Mouse (Mus musculus): Measurements from ENCODE around the gene Spata20. TPM values are rescaled to one million over a fixed set of nuclear protein-coding genes. Genes with fewer than 3 reads are reported as not detected.

The Spata20 gene
- total and polyA plus RNA-seq, 3 experiments, result not detected

DNA sequence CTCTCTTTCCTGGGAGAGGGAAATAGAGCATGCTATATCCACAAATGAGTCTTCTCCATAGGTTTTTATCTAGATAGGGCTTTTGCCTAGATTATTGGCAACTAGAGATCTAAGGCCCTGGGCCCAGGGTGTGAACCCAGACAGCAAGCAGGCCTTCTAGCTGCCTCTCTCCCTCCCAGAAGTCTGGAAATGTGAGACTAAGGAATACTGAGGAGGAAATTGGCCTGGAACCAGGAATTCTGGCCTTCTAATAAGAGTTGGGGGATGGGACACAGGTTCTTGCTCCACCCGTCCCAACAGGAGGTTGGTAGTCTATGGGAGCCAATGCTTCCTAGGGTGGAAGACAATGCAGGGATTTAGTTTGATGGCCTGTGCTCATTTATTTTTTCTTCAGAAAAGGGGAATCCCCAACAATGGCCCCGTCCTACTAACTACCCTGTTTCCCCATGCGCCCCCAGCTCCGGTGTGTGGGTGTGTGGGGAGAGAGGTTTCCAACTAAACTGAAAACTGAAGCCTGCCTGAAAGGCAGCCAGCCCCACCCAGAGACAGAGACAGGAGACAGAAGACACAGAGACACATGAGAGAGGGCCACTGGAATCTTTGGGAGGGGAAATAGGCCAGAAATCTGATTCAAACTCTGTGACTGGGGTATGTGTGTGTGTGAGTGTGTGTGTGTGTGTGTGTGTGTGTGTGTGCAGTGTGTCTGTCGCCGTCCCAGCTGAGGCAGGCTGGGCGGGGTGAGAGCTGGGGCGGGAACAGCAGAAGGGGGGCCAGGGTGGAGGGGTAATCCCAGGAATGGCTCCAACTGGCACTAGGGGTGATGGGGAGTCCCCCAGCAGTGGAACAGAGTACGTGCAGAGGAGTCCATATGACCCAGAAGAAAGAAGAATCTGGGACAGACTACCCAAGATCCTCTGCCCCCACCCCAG is 16.6 kb downstream of the Spata20 start:
- H3K9ac ChIP-seq (ENCODE audit: control insufficient read depth, low read depth, low read length, poor library complexity, severe bottlenecking), result no peak overlapping the region
- H3K27me3 ChIP-seq (ENCODE audit: control insufficient read depth in 1 of 2, insufficient read depth in 2 of 2, low read length in 2 of 2), result 0 out of 4 replicates have a peak, but pooled peaks cover 0 to 1% of the 10 kb centered on the region in 2 experiments
- H3K4me3 ChIP-seq (ENCODE audit: control insufficient read depth in 1 of 2, insufficient read depth in 1 of 2, low read depth in 2 of 2, low read length in 2 of 2), result no peak overlapping the region
- H3K27ac ChIP-seq (ENCODE audit: control insufficient read depth, low read depth, low read length), result no peak overlapping the region
- no peak for DNase-seq (ENCODE audit: low read depth, low spot score)
- no peaks in the 10 kb centered on the region for H3K9me3 ChIP-seq (replicated peaks; ENCODE audit: insufficient read depth, low read length)
- H3K36me3 ChIP-seq (ENCODE audit: control insufficient read depth in 1 of 2, insufficient read depth in 2 of 2, low read length in 2 of 2), result no peaks in the 10 kb centered on the region
- no peaks in the 10 kb centered on the region for H3K4me1 ChIP-seq (ENCODE audit: control insufficient read depth in 1 of 2, insufficient read depth in 2 of 2, low read length in 2 of 2)
- H3K79me2 ChIP-seq (ENCODE audit: control insufficient read depth, insufficient read depth, low read length, poor library complexity), result no peaks in the 10 kb centered on the region
- no peak for TF ChIP-seq CHD2 (IDR thresholded peaks at IDR 0.05; ENCODE audit: low read length)
- TF ChIP-seq MAFK (IDR thresholded peaks at IDR 0.05; ENCODE audit: borderline replicate concordance, low read depth, low read length), result no peak
- no peak for TF ChIP-seq TAL1 (IDR thresholded peaks at IDR 0.05; ENCODE audit: low read length)
- TF ChIP-seq SIN3A (IDR thresholded peaks at IDR 0.05; ENCODE audit: low read length), result no peak
- no peak for TF ChIP-seq ZC3H11A (IDR thresholded peaks at IDR 0.05; ENCODE audit: low read depth, low read length)
- no peak for TF ChIP-seq KAT2A (conservative IDR thresholded peaks at IDR 0.05; ENCODE audit: low read depth, low read length)
- TF ChIP-seq RAD21 (IDR thresholded peaks at IDR 0.05; ENCODE audit: low read depth, low read length), result no peak
- no peak for TF ChIP-seq USF1 (IDR thresholded peaks at IDR 0.05; ENCODE audit: low read depth, low read length)
- TF ChIP-seq ZMIZ1 (IDR thresholded peaks at IDR 0.05; ENCODE audit: low read depth, low read length), result no peak

DNA sequence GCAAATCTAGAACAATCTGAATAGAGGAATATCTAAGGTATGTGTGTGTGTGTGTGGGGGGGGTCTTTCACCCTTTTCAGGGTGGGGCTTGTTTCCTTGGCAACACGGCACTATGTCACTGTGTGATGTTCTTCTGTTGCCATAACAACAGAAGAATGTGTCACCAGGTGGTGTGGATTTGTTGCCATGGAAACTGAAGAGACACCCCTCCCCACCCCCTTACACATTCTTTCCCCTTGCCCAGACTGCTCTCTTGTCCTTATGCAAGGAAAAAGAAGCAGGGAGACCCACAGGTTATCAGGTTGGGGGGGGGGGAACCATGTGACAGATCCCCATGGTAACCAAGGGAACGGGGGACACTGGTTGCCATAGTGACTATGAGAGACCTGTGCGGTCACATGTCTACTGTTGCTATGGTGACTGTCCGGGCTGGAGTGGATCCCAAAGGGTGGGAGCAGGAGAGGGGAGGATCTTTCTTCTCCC is 17.4 kb downstream of the Spata20 start:
- H3K9ac ChIP-seq (ENCODE audit: control insufficient read depth, low read depth, low read length, poor library complexity, severe bottlenecking), result no peak overlapping the region
- no peaks in the 10 kb centered on the region for H3K36me3 ChIP-seq (ENCODE audit: control insufficient read depth in 1 of 2, insufficient read depth in 2 of 2, low read length in 2 of 2)
- H3K4me3 ChIP-seq (ENCODE audit: control insufficient read depth in 1 of 2, insufficient read depth in 1 of 2, low read depth in 2 of 2, low read length in 2 of 2), result no peak overlapping the region
- H3K27ac ChIP-seq (ENCODE audit: control insufficient read depth, low read depth, low read length), result no peak overlapping the region
- peaks cover 0 to 1% of the 10 kb centered on the region in 2 experiments; a peak in 1 of 4 replicates for H3K27me3 ChIP-seq (ENCODE audit: control insufficient read depth in 1 of 2, insufficient read depth in 2 of 2, low read length in 2 of 2)
- DNase-seq (ENCODE audit: low read depth, low spot score), result no peak
- TF ChIP-seq GABPA (IDR thresholded peaks at IDR 0.05; ENCODE audit: low read depth, low read length) (no peak), JUND (IDR thresholded peaks at IDR 0.05; ENCODE audit: low read depth, low read length) (no peak), TCF12 (IDR thresholded peaks at IDR 0.05; ENCODE audit: low read depth, low read length) (no peak), HCFC1 (IDR thresholded peaks at IDR 0.05; ENCODE audit: low read depth, low read length) (no peak), ZMIZ1 (IDR thresholded peaks at IDR 0.05; ENCODE audit: low read depth, low read length) (no peak), SIN3A (IDR thresholded peaks at IDR 0.05; ENCODE audit: low read length) (no peak), RCOR1 (IDR thresholded peaks at IDR 0.05; ENCODE audit: low read depth, low read length) (no peak), MYC (IDR thresholded peaks at IDR 0.05; ENCODE audit: low read depth, low read length) (no peak), USF1 (IDR thresholded peaks at IDR 0.05; ENCODE audit: low read depth, low read length) (no peak), MAFK (IDR thresholded peaks at IDR 0.05; ENCODE audit: borderline replicate concordance, low read depth, low read length) (no peak), KAT2A (conservative IDR thresholded peaks at IDR 0.05; ENCODE audit: low read depth, low read length) (no peak), ETS1 (IDR thresholded peaks at IDR 0.05; ENCODE audit: low read depth, low read length) (no peak), NRF1 (IDR thresholded peaks at IDR 0.05; ENCODE audit: insufficient read depth, low read depth, low read length, poor library complexity, severe bottlenecking) (no peak), ZC3H11A (IDR thresholded peaks at IDR 0.05; ENCODE audit: low read depth, low read length) (no peak), NELFE (IDR thresholded peaks at IDR 0.05; ENCODE audit: low read depth, low read length) (no peak), USF2 (IDR thresholded peaks at IDR 0.05; ENCODE audit: borderline replicate concordance in 1 of 2, insufficient read depth in 1 of 2, low read depth in 1 of 2, low read length in 2 of 2) (no peak)
- no peaks in the 10 kb centered on the region for H3K4me1 ChIP-seq (ENCODE audit: control insufficient read depth in 1 of 2, insufficient read depth in 2 of 2, low read length in 2 of 2)
- H3K9me3 ChIP-seq (replicated peaks; ENCODE audit: insufficient read depth, low read length), result no peaks in the 10 kb centered on the region
- H3K79me2 ChIP-seq (ENCODE audit: control insufficient read depth, insufficient read depth, low read length, poor library complexity), result no peaks in the 10 kb centered on the region

Measured in MEL (cell line).